Mouse (Mus musculus): ENCODE results near the gene Gm438. TPM values are rescaled to one million over a fixed set of nuclear protein-coding genes. Genes with fewer than 3 reads are reported as not detected.
"Not testable (repeated sequence)": the region's sequence is repeated elsewhere in the genome, so short reads cannot be mapped to it uniquely, and the experiment has no call there.

Gene Gm438
- not detected in 2 replicates for polyA plus RNA-seq (2015; fragmentation: Nextera tagmentation; extraction: Ambion mirVana)

DNA sequence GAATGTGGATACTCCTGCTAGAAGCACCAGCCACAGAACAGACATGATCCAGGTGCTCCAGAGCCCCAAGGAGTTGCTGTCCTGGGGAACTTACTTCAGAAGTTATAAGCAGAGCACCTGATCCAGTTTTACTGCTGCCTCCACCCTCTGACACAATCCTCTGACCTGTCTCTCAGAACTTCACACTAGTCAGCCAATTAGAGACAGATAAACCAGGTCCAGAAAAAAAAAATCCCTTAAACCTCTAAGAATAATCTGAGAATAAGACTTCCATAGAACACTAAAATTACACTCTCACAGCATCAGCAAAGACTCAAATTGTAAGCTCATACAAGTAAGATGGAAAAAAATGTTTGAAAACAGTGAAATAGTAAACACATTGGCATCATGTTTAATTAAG lies at the start of gene Gm438:
Gm438 (minus strand) TSS at position 101 of the 400 bp plus-strand sequence.
- H3K27ac ChIP-seq (ENCODE audit: low read length), result no peak within 1 kb of the TSS

GRCm38 (mm10) chr4:144824706-144825105 lies 38.3 kb upstream of the Gm438 start:
- H3K9me3 ChIP-seq (replicated peaks; ENCODE audit: control insufficient read depth, low read length), result no peaks in the 10 kb centered on the region
- H3K27ac ChIP-seq (ENCODE audit: low read length), result no peak overlapping the region
- H3K4me2 ChIP-seq (ENCODE audit: low read depth, low read length), result no peak overlapping the region
- H3K27me3 ChIP-seq (ENCODE audit: control insufficient read depth, insufficient read depth, low read depth, low read length), result no peaks in the 10 kb centered on the region
- ATAC-seq (ENCODE audit: low read depth), result no peak
- no peak overlapping the region for H3K9ac ChIP-seq (ENCODE audit: low read depth, low read length)
- whole genome bisulfite sequencing (ENCODE audit: insufficient replicate concordance), result 48% methylated on average over 2 of the region's 2 CpGs
- H3K4me3 ChIP-seq (ENCODE audit: low read depth, low read length), result no peak overlapping the region
- H3K4me1 ChIP-seq (ENCODE audit: control insufficient read depth, low read depth, low read length), result no peaks in the 10 kb centered on the region
- H3K36me3 ChIP-seq (ENCODE audit: control insufficient read depth, insufficient read depth), result no peaks in the 10 kb centered on the region

More for the DNA sequence above, at the start of gene Gm438:
- no peak for ATAC-seq (ENCODE audit: low read depth)
- no peaks in the 10 kb centered on the region for H3K4me1 ChIP-seq (ENCODE audit: control insufficient read depth, low read depth, low read length)
- H3K9ac ChIP-seq (ENCODE audit: low read depth, low read length), result no peak within 1 kb of the TSS
- H3K27me3 ChIP-seq (ENCODE audit: control insufficient read depth, insufficient read depth, low read depth, low read length), result no peaks in the 10 kb centered on the region
- no peak within 1 kb of the TSS for H3K4me3 ChIP-seq (ENCODE audit: low read depth, low read length)
- no peaks in the 10 kb centered on the region for H3K36me3 ChIP-seq (ENCODE audit: control insufficient read depth, insufficient read depth)
- no peaks in the 10 kb centered on the region for H3K9me3 ChIP-seq (replicated peaks; ENCODE audit: control insufficient read depth, low read length)
- H3K4me2 ChIP-seq (ENCODE audit: low read depth, low read length), result no peak within 1 kb of the TSS

DNA sequence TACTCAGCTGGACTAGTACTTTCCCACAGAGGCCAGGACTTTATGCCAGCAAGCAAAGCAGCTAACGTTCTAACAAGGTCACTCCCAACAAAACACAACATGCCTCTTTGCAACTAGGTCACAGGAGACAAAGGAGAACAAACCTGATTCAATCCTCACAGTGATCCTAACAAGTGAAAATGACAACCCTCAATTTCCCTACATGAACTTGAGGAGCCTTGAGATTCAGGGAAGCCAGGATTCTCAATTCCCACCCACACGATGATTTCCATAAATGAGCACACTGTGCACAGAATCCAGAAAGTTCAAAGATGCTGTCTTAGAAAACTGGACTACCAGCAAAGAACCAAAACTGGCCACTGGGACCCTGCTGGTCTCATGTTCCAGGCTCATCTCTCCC lies 37.6 kb upstream of the Gm438 start:
- no peaks in the 10 kb centered on the region for H3K36me3 ChIP-seq (ENCODE audit: control insufficient read depth, insufficient read depth)
- no peak overlapping the region for H3K4me2 ChIP-seq (ENCODE audit: low read depth, low read length)
- no peaks in the 10 kb centered on the region for H3K9me3 ChIP-seq (replicated peaks; ENCODE audit: control insufficient read depth, low read length)
- ATAC-seq (ENCODE audit: low read depth), result no peak
- H3K27me3 ChIP-seq (ENCODE audit: control insufficient read depth, insufficient read depth, low read depth, low read length), result no peaks in the 10 kb centered on the region
- H3K27ac ChIP-seq (ENCODE audit: low read length), result no peak overlapping the region
- H3K4me1 ChIP-seq (ENCODE audit: control insufficient read depth, low read depth, low read length), result no peaks in the 10 kb centered on the region
- H3K4me3 ChIP-seq (ENCODE audit: low read depth, low read length), result no peak overlapping the region
- H3K9ac ChIP-seq (ENCODE audit: low read depth, low read length), result no peak overlapping the region
- 65% methylated on average over 2 of the region's 2 CpGs for WGBS (ENCODE audit: insufficient replicate concordance)

DNA sequence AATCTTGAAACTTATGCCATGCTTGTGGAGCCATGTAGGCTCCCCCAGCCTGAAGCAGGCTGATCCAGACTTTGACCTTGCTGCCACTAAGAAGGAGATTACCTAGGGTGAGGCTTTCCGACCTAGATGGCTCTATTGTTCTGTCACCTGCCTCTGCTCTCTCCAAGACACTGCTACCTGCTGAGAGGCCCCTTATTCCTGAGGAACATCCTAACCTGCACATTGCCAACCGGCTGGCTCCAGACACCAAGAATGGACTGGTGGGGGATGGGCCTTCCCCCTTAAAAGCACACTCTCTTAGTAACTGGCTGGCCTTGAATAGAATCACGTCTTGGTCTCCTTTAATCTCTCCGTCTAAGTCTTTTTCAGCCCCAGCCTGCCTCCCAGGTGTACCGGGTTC lies 20.8 kb upstream of the Gm438 start:
- not testable (repeated sequence) for H3K4me2 ChIP-seq (ENCODE audit: low read depth, low read length); H3K36me3 ChIP-seq (ENCODE audit: control insufficient read depth, insufficient read depth); H3K4me1 ChIP-seq (ENCODE audit: control insufficient read depth, low read depth, low read length); H3K9me3 ChIP-seq (replicated peaks; ENCODE audit: control insufficient read depth, low read length); H3K4me3 ChIP-seq (ENCODE audit: low read depth, low read length); ATAC-seq (ENCODE audit: low read depth); H3K9ac ChIP-seq (ENCODE audit: low read depth, low read length); H3K27ac ChIP-seq (ENCODE audit: low read length); H3K27me3 ChIP-seq (ENCODE audit: control insufficient read depth, insufficient read depth, low read depth, low read length)
- WGBS (ENCODE audit: insufficient replicate concordance), result 53% methylated on average over 5 of the region's 5 CpGs

GRCm38 (mm10) chr4:144803633-144804032 lies 17.2 kb upstream of the Gm438 start:
- Histone ChIP-seq H3K4me1 (ENCODE audit: control insufficient read depth, low read depth, low read length) (no peaks in the 10 kb centered on the region), H3K36me3 (ENCODE audit: control insufficient read depth, insufficient read depth) (no peaks in the 10 kb centered on the region), H3K9me3 (replicated peaks; ENCODE audit: control insufficient read depth, low read length) (no peaks in the 10 kb centered on the region), H3K4me2 (ENCODE audit: low read depth, low read length) (no peak overlapping the region), H3K9ac (ENCODE audit: low read depth, low read length) (no peak overlapping the region), H3K4me3 (ENCODE audit: low read depth, low read length) (no peak overlapping the region), H3K27me3 (ENCODE audit: control insufficient read depth, insufficient read depth, low read depth, low read length) (no peaks in the 10 kb centered on the region), H3K27ac (ENCODE audit: low read length) (no peak overlapping the region)
- 58% methylated on average over 3 of the region's 3 CpGs for WGBS (ENCODE audit: insufficient replicate concordance)
- ATAC-seq (ENCODE audit: low read depth), result no peak

- Histone ChIP-seq H3K27ac (ENCODE audit: low read length) (no peak overlapping the region), H3K27me3 (ENCODE audit: control insufficient read depth, insufficient read depth, low read depth, low read length) (no peaks in the 10 kb centered on the region), H3K4me1 (ENCODE audit: control insufficient read depth, low read depth, low read length) (no peaks in the 10 kb centered on the region), H3K4me2 (ENCODE audit: low read depth, low read length) (no peak overlapping the region), H3K4me3 (ENCODE audit: low read depth, low read length) (no peak overlapping the region), H3K9me3 (replicated peaks; ENCODE audit: control insufficient read depth, low read length) (no peaks in the 10 kb centered on the region), H3K9ac (ENCODE audit: low read depth, low read length) (no peak overlapping the region), H3K36me3 (ENCODE audit: control insufficient read depth, insufficient read depth) (no peaks in the 10 kb centered on the region)
- 50% methylated on average over 1 of the region's 1 CpGs for WGBS (ENCODE audit: insufficient replicate concordance)
- ATAC-seq (ENCODE audit: low read depth), result no peak
Measured at GRCm38 (mm10) chr4:144790141-144790540, 3.8 kb upstream of the Gm438 start.

GRCm38 (mm10) chr4:144782476-144783197 lies 3.7 kb downstream of the Gm438 start:
- ATAC-seq (ENCODE audit: low read depth), result no peak

GRCm38 (mm10) chr4:144765722-144766121 lies 20.7 kb downstream of the Gm438 start:
- 22% methylated on average over 2 of the region's 2 CpGs for WGBS (ENCODE audit: insufficient replicate concordance)
- H3K9me3 ChIP-seq (replicated peaks; ENCODE audit: control insufficient read depth, low read length), result no peaks in the 10 kb centered on the region
- H3K4me2 ChIP-seq (ENCODE audit: low read depth, low read length), result no peak overlapping the region
- no peaks in the 10 kb centered on the region for H3K27me3 ChIP-seq (ENCODE audit: control insufficient read depth, insufficient read depth, low read depth, low read length)
- no peak for ATAC-seq (ENCODE audit: low read depth)
- no peak overlapping the region for H3K4me3 ChIP-seq (ENCODE audit: low read depth, low read length)
- H3K4me1 ChIP-seq (ENCODE audit: control insufficient read depth, low read depth, low read length), result no peaks in the 10 kb centered on the region
- H3K36me3 ChIP-seq (ENCODE audit: control insufficient read depth, insufficient read depth), result no peaks in the 10 kb centered on the region
- no peak overlapping the region for H3K27ac ChIP-seq (ENCODE audit: low read length)
- no peak overlapping the region for H3K9ac ChIP-seq (ENCODE audit: low read depth, low read length)

More at GRCm38 (mm10) chr4:144782476-144783197, 3.7 kb downstream of the Gm438 start:
- Histone ChIP-seq H3K27me3 (ENCODE audit: control insufficient read depth, insufficient read depth, low read depth, low read length) (no peaks in the 10 kb centered on the region), H3K36me3 (ENCODE audit: control insufficient read depth, insufficient read depth) (no peaks in the 10 kb centered on the region), H3K9ac (ENCODE audit: low read depth, low read length) (no peak overlapping the region), H3K4me1 (ENCODE audit: control insufficient read depth, low read depth, low read length) (no peaks in the 10 kb centered on the region), H3K27ac (ENCODE audit: low read length) (no peak overlapping the region), H3K4me3 (ENCODE audit: low read depth, low read length) (no peak overlapping the region), H3K4me2 (ENCODE audit: low read depth, low read length) (no peak overlapping the region), H3K9me3 (replicated peaks; ENCODE audit: control insufficient read depth, low read length) (no peaks in the 10 kb centered on the region)
- WGBS (ENCODE audit: insufficient replicate concordance), result 48% methylated on average over 3 of the region's 3 CpGs

- Histone ChIP-seq H3K9me3 (replicated peaks; ENCODE audit: control insufficient read depth, low read length) (no peaks in the 10 kb centered on the region), H3K36me3 (ENCODE audit: control insufficient read depth, insufficient read depth) (no peaks in the 10 kb centered on the region), H3K27me3 (ENCODE audit: control insufficient read depth, insufficient read depth, low read depth, low read length) (no peaks in the 10 kb centered on the region), H3K4me1 (ENCODE audit: control insufficient read depth, low read depth, low read length) (no peaks in the 10 kb centered on the region), H3K27ac (ENCODE audit: low read length) (no peak overlapping the region), H3K4me3 (ENCODE audit: low read depth, low read length) (no peak overlapping the region), H3K4me2 (ENCODE audit: low read depth, low read length) (no peak overlapping the region), H3K9ac (ENCODE audit: low read depth, low read length) (no peak overlapping the region)
- ATAC-seq (ENCODE audit: low read depth), result no peak
- 20% methylated on average over 1 of the region's 1 CpGs for WGBS (ENCODE audit: insufficient replicate concordance)
Measured at GRCm38 (mm10) chr4:144749139-144749538, 37.2 kb downstream of the Gm438 start.
